Mouse (Mus musculus) heart, postnatal 0 days (tissue): ENCODE measurements at regions not wholly inside any gene's neighbourhood (a gene's known extent, or its start where the extent isn't known, plus 50 kb on each side); places are given as distances from the start of the nearest gene placed in this dataset.

Source experiments
- CTCF ChIP-seq: IDR thresholded peaks from 2 replicates; pipeline ENCODE4 v1.5.1; 2016; ENCODE audit warnings: antibody characterized with exemption, control low read depth, low read depth
- EP300 ChIP-seq: IDR thresholded peaks from 2 replicates; pipeline ENCODE4 v1.6.1; 2016; ENCODE audit warnings: antibody characterized with exemption, low read depth

DNA sequence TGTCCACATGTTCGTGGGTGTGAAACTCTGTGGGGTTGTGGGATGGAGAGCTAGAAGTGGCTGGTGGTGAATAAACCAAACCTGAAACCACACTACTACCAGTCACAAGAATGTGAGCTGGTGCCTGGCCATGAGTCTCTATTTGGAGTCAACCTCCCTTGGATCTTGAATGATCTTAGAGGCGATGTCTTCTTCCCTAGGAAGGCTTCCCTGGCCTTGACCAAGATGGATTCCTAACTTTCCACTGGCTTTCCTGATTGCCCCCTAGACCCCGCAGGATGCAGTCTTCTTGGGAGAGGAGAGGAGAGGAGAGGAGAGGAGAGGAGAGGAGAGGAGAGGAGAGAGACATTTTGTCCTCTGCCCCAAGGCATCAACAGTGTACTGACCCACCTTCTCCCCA is 106.9 kb upstream of the Cpm start:
- TF ChIP-seq CTCF (no peak), EP300 (no peak)
